Mouse (Mus musculus) hindbrain, embryonic 10.5 days (tissue): ENCODE results near the gene Sphk2. TPM values are rescaled to one million over a fixed set of nuclear protein-coding genes. Genes with fewer than 3 reads are reported as not detected.

Experiments used
- DNase-seq: peaks from one replicate; pipeline ENCODE4 v3.0.0-alpha.2; 2017; ENCODE audit warnings: low spot score
- H3K27ac ChIP-seq: fragments of 300-500 bp; sonication (generic); 2 replicates; pipeline ENCODE4 v1.5.1; 2016; ENCODE audit warnings: mild to moderate bottlenecking, moderate library complexity
- H3K27me3 ChIP-seq: fragments of 300-500 bp; sonication (generic); 2 replicates; pipeline ENCODE4 v1.6.1; 2016; ENCODE audit warnings: mild to moderate bottlenecking; ENCODE audit not compliant: poor library complexity, insufficient read depth, severe bottlenecking
- H3K36me3 ChIP-seq: fragments of 300-500 bp; sonication (generic); 2 replicates; pipeline ENCODE4 v1.6.1; 2016; ENCODE audit warnings: mild to moderate bottlenecking, moderate library complexity
- H3K4me1 ChIP-seq: fragments of 300-500 bp; sonication (generic); replicated peaks from 2 replicates; pipeline ENCODE4 v1.6.1; 2016; ENCODE audit warnings: mild to moderate bottlenecking
- H3K4me3 ChIP-seq: fragments of 300-500 bp; sonication (generic); 2 replicates; pipeline ENCODE4 v1.5.1; 2016; ENCODE audit warnings: mild to moderate bottlenecking, moderate library complexity
- H3K9me3 ChIP-seq: fragments of 300-500 bp; sonication (generic); 2 replicates; pipeline ENCODE4 v1.6.1; 2016; ENCODE audit warnings: mild to moderate bottlenecking, moderate library complexity
- WGBS: fragments of 180-500 bp; shearing (Covaris S2); methylation state at CpG from one replicate; pipeline ENCODE4 v1.1.7; 2016; 5-methylcytosine and 5-hydroxymethylcytosine counted together
- polyA plus RNA-seq: library from polyadenylated mRNA; unstranded; fragments of >200 nt; fragmentation: Nextera tagmentation; extraction: Ambion mirVana; gene quantifications from 2 replicates; pipeline ENCODE4 v1.2.1, GENCODE M21; 2016

Sphk2 gene
- polyA plus RNA-seq, 1 experiment from 2014 or later = 33.6 TPM

DNA sequence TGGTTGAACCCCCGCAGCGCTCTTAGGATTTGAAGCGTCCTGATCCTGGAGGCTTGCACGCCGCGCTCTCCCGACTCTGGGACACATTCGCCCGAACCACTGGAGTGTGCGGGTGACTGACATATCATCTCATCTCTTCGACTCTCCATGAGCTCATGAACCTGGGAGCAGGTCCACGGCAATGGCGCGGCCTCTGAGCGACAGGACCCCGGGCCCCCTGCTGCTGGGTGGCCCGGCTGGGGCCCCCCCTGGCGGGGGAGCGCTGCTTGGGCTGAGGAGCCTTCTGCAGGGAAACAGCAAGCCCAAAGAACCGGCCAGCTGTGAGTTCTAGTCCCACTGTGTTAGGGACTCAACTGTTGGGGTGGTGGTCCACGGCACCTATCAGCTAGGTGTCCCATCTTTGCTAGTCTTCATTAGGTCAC is 12.3 kb downstream of the Sphk2 start:
- H3K27ac ChIP-seq = peak overlapping the region; percentile 91
- peaks cover 10% of the 10 kb centered on the region for H3K36me3 ChIP-seq
- H3K4me3 ChIP-seq = peak overlapping the region; percentile 79
- no peaks in the 10 kb centered on the region for H3K9me3 ChIP-seq
- peaks cover 81% of the 10 kb centered on the region for H3K4me1 ChIP-seq
- no peak for DNase-seq
- WGBS = under 1% methylated on average over 21 of the region's 21 CpGs
- H3K27me3 ChIP-seq = peaks cover 13% of the 10 kb centered on the region

DNA sequence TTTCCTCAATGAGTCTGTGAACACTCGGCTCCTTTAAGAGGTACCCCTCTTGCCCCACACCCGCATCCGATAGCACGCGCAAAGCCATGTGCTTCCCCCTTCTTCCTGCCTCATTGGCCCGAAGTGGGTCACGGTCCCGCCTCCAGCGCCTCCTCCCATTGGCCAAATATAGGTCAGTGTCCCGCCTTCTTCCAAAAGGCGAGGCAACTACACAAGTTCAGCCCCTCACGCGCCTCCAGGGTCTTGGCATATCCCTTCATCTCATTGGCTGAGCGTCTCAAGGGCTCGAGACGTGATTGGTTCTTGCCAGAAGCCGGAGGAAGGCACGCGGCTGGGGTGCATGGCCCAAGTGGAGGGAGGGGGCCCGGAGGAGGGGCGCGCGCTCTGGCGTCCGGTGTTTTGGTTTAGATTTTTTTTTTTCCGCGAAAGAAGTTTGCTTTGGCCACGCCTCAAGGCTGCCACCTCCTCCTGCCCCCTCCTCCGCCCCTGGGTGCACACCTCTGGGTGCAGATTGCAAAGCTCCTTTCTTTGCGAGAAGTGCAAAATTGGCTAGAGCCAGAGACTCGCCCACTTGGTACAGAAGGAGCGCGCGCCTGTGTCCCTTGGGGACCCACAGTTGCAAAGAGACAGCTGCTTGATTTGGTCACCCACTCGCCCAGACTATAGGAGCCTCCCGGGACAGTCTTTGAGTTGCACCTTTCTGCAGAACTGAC is 12.9 kb downstream of the Sphk2 start, which contains the start of gene Dbp:
Gene Dbp (plus strand): TSS at position 359 of the 713 bp plus-strand sequence.
- peak; percentile 100 for DNase-seq
- H3K36me3 ChIP-seq = peaks cover 4% of the 10 kb centered on the region
- no peaks in the 10 kb centered on the region for H3K9me3 ChIP-seq
- H3K4me3 ChIP-seq = peak within 1 kb of the TSS; percentile 79
- H3K27ac ChIP-seq = peak within 1 kb of the TSS; percentile 91
- under 1% methylated on average over 36 of the region's 36 CpGs for WGBS
- peaks cover 18% of the 10 kb centered on the region for H3K27me3 ChIP-seq
- H3K4me1 ChIP-seq = peaks cover 81% of the 10 kb centered on the region

DNA sequence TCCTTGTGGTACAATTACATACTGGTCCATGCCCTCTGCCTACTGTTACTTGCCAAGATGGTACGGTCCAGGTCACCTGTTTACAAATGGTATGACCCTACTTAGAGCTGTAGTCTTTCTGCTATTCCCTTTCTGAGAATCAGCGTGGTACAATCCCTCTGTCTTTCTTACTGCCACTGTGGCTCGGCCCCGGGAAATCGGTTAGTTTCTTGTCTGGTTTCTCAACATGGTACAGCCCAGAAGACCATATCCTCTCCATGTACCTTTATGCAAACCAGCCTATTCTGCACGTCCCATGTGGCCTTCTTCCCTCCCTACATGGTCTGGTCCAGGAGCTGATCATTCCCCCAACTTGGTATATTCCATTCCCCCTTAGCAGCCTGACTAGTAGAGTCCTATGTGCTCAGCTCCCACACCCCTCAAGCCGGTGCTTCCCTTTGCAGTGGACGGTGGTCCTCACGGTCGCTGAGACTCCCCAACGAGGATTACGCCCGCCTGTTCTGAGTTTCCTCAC is 13.7 kb downstream of the Sphk2 start:
- H3K4me1 ChIP-seq = peaks cover 81% of the 10 kb centered on the region
- H3K4me3 ChIP-seq = peak overlapping the region; percentile 79
- no peaks in the 10 kb centered on the region for H3K9me3 ChIP-seq
- H3K27ac ChIP-seq = peak overlapping the region; percentile 91
- no peaks in the 10 kb centered on the region for H3K36me3 ChIP-seq
- peak; percentile 77 for DNase-seq
- H3K27me3 ChIP-seq = peaks cover 26% of the 10 kb centered on the region
- WGBS = under 1% methylated on average over 13 of the region's 13 CpGs

DNA sequence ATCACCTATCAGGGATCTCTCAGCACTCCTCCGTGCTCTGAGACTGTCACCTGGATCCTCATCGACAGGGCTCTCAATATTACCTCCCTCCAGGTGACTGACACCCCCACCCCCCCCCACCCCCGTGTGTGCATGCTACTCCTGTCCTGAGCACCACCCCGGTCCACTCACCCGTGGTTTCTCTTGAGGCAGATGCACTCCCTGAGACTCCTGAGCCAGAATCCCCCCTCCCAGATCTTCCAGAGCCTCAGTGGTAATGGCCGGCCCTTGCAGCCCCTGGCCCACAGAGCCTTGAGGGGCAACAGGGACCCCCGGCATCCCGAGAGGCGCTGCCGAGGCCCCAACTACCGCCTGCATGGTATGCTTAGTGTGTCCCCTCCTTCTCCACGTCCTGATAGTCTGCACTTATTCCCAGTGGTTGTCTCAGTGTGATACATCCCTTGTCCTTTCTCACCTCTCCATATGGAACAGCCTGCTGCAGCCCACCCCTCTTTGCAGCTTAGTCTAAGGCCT is 14.2 kb downstream of the Sphk2 start:
- H3K4me1 ChIP-seq = peaks cover 77% of the 10 kb centered on the region
- whole genome bisulfite sequencing = 47% methylated on average over 12 of the region's 12 CpGs
- H3K9me3 ChIP-seq = no peaks in the 10 kb centered on the region
- H3K27ac ChIP-seq = peak overlapping the region; percentile 91
- peak overlapping the region; percentile 79 for H3K4me3 ChIP-seq
- no peaks in the 10 kb centered on the region for H3K36me3 ChIP-seq
- DNase-seq = no peak
- peaks cover 32% of the 10 kb centered on the region for H3K27me3 ChIP-seq

DNA sequence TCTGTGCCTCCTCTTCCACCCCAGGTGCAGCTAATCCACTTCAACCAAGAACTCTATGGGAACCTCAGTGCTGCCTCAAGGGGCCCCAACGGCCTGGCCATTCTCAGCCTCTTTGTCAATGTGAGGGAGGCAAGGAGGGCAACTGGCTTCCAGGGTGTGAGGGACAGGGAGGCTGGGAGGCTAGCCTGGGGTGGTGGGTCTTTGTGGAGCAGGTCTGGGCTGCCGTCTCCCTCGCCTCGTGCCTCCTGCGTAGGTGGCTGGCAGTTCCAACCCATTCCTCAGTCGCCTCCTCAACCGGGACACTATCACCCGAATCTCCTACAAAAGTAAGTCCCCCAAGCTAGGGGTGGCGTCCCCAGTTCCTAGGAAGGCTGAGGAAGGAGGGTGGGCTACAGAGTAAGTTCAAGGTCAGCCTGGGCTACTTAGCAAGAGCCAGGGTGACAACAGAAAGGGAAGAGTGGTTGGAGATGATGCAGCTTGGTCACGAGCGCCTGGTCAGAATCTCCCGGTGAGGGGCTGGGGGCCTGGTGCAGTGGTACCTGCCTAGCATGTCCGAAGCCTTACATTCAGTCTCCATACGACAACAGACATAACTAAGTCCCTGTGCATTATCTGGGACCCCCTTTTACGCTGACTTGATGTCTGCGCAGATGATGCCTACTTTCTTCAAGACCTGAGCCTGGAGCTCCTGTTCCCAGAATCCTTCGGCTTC is 14.8 kb downstream of the Sphk2 start:
- DNase-seq = no peak
- H3K27me3 ChIP-seq = peaks cover 38% of the 10 kb centered on the region
- H3K4me1 ChIP-seq = peaks cover 71% of the 10 kb centered on the region
- peak overlapping the region; percentile 91 for H3K27ac ChIP-seq
- 90% methylated on average over 17 of the region's 17 CpGs for WGBS
- peak overlapping the region; percentile 79 for H3K4me3 ChIP-seq
- no peaks in the 10 kb centered on the region for H3K36me3 ChIP-seq
- H3K9me3 ChIP-seq = no peaks in the 10 kb centered on the region

DNA sequence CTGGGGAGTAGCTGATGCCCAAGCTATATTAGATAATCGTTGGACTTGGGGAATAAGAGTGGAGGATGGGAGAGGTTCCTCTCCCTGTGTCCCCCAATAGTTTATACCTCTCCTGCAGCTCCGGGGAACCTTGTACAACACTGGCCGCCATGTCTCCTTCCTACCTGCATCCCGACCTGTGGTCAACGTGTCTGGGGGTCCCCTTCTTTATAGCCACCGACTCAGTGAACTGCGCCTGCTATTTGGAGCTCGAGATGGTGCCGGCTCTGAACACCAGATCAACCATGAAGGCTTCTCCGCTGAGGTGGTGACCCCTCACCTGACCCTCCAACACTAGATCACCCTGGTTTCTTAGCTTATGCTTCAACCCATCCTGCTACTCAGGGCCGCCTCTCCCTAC is 15.5 kb downstream of the Sphk2 start:
- Histone ChIP-seq H3K4me3 (no peak overlapping the region), H3K27me3 (peaks cover 41% of the 10 kb centered on the region), H3K27ac (no peak overlapping the region), H3K36me3 (no peaks in the 10 kb centered on the region), H3K4me1 (peaks cover 64% of the 10 kb centered on the region), H3K9me3 (no peaks in the 10 kb centered on the region)
- WGBS = 92% methylated on average over 11 of the region's 11 CpGs
- DNase-seq = no peak

DNA sequence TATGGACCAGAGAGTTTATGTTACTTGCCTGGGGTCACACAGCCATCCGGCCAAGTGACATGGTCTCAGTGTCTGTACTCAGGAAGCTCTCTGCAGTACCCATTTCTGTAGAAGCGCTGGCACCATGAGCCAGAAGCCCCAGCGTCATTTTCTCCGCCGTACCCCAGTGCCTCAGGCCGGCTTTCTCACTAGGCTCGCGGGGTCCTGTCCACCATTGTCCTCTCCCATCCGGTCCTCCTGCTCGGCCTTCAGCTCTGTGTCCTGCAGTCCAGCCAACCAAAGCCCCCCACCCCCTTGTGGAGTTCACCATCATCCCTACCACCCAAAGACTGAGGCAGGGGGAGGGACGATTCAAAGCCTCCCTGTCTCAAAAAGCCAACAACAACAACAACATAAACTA is 16.2 kb downstream of the Sphk2 start:
- 86% methylated on average over 11 of the region's 11 CpGs for WGBS
- Histone ChIP-seq H3K9me3 (no peaks in the 10 kb centered on the region), H3K27ac (no peak overlapping the region), H3K4me3 (peak overlapping the region; percentile 56; the same call in 1 of the 2 replicates), H3K27me3 (peaks cover 41% of the 10 kb centered on the region), H3K4me1 (peaks cover 57% of the 10 kb centered on the region), H3K36me3 (no peaks in the 10 kb centered on the region)
- DNase-seq = no peak

DNA sequence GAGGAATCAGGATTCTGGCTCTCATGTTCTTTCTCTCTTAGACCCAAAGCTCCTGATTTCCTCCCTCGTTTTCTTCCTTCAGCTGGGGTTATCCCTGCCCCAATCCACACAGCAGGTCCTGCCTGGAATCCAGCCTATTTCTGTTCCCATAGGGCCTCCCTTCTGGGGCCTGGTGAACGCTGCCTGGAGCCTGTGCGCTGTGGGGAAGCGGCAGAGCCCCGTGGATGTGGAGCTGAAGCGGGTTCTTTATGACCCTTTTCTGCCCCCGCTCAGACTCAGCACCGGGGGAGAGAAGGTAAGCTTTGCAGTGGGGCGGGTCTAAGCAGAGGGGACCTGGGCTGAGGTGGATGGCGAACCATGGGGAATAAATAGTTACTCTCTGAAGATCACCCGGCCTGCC is 16.7 kb downstream of the Sphk2 start:
- Histone ChIP-seq H3K4me1 (peaks cover 52% of the 10 kb centered on the region), H3K36me3 (no peaks in the 10 kb centered on the region), H3K9me3 (no peaks in the 10 kb centered on the region), H3K27me3 (peaks cover 44% of the 10 kb centered on the region), H3K4me3 (peak overlapping the region; percentile 56), H3K27ac (peak overlapping the region; percentile 78)
- no peak for DNase-seq
- WGBS = 34% methylated on average over 11 of the region's 11 CpGs

DNA sequence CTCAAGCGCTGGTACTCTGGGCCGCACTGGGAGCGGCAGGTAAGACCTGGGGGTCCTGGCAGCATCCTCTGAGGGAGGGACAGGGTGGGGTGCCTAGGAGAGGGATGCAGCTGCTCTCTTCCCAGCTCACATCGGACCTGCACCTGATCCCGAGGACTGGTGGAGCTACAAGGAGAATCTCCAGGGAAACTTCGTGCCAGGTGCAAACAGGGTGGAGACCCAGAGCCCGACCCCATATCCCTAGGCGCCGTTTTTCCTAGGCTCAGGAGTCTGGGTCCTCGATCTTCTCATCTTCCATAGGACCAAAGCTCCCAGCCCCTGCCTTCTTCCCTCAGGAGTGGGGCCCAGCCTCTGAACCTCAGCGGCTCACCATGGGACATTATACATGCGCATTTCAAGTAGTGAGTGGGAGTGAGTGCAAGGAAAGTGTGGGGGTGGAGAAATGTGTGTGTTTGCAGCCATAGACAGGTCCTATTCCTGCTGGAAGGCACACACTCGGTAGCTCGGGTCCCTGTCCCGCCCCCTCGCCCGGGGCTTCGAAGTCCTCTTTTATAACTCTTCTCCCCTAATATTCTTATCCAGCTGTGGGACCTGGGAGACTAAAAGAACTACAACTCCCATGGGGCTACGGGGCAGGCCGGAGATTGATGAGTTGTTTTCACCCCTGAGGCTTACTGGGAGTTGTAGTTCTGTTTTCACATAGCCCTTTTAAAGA is 17.3 kb downstream of the Sphk2 start:
- Histone ChIP-seq H3K4me3 (peak overlapping the region; percentile 56), H3K4me1 (peaks cover 49% of the 10 kb centered on the region), H3K9me3 (no peaks in the 10 kb centered on the region), H3K27me3 (peaks cover 49% of the 10 kb centered on the region), H3K36me3 (no peaks in the 10 kb centered on the region), H3K27ac (peak overlapping the region; percentile 78)
- under 1% methylated on average over 20 of the region's 20 CpGs for WGBS
- peak; percentile 73 for DNase-seq

DNA sequence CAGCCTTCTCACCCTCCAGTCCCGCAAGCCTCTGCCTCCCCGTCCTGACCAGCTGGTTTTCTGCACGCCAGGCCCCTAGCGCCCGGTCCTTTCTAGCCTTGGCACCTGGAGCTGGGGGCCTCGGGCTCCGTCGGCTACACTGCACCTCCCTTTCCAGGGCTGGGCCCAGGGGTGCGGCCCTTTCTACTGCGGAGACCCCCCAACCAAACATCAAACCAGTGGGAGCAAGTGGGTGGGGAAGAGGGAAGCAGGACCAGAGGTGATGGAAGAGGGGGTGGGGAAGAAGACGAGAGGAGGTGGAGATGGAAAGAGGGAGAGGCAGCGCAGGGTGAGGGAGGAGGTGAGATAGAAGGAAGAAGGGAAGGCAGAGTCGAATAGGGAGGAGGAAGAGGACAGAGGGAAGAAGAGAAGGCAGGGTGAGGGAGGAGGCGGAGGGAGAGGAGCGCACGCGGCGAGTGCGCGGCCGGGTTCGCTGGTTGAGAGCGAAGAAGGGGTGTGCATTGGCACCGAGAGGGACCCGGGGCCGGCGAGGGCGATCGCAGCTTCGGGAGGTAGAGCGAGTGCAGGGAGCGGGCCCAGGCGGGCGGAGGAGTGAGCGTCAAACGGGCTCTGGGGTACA is 18.2 kb downstream of the Sphk2 start, which contains the start of gene Car11:
Gene Car11 (plus strand): TSS at position 321 of the 619 bp plus-strand sequence.
- Histone ChIP-seq H3K4me1 (peaks cover 53% of the 10 kb centered on the region), H3K27ac (peak within 1 kb of the TSS; percentile 78), H3K27me3 (peaks cover 52% of the 10 kb centered on the region), H3K9me3 (no peaks in the 10 kb centered on the region), H3K4me3 (peak within 1 kb of the TSS; percentile 56), H3K36me3 (no peaks in the 10 kb centered on the region)
- WGBS = under 1% methylated on average over 36 of the region's 36 CpGs
- no peak for DNase-seq

DNA sequence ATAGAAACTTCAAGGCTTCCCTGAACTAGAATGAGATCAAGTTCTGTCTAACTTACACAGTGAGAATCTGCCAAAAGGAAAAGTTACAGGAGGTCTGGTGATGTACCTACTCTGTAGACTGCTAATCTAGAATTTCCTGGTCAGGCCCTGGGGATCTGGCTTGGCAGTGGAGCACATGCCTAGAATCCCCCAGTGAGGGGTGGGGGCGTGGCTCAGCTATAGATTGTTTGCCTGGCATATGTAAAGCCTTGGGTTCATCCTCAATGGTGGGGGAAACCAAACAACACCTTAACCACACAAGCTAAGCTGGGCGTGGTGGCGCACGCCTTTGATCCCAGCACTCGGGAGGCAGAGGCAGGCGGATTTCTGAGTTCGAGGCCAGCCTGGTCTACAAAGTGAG is 19.9 kb downstream of the Sphk2 start:
- no peak overlapping the region for H3K4me3 ChIP-seq
- peaks cover 55% of the 10 kb centered on the region for H3K4me1 ChIP-seq
- no peak for DNase-seq
- H3K27me3 ChIP-seq = peaks cover 66% of the 10 kb centered on the region
- no peak overlapping the region for H3K27ac ChIP-seq
- no peaks in the 10 kb centered on the region for H3K9me3 ChIP-seq
- no peaks in the 10 kb centered on the region for H3K36me3 ChIP-seq
- WGBS = 78% methylated on average over 7 of the region's 7 CpGs

DNA sequence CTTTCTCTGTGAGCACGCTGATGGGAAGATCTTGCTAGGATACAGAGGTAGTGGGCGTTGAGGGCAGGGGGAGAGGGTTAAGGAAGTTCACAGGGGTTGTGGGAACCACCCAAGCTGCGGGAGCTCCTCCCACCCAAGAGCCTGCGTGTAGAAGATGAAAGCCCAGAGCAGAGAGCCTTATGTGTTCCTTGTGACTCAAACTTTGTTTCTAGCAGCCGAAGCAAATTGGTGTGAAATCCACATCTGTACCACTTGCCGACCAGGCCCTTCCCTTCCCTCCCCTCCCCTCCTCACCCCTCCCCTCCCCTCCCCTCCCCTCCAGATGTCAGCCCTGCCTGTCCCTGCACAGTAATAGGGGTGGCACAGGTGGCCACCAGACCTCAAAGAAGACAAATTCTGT is 22.7 kb downstream of the Sphk2 start:
- Histone ChIP-seq H3K36me3 (no peaks in the 10 kb centered on the region), H3K27me3 (peaks cover 73% of the 10 kb centered on the region), H3K27ac (peak overlapping the region; percentile 18; the same call in 1 of the 2 replicates), H3K4me3 (no peak overlapping the region), H3K9me3 (no peaks in the 10 kb centered on the region), H3K4me1 (peaks cover 47% of the 10 kb centered on the region)
- peak; percentile 59 for DNase-seq
- 13% methylated on average over 6 of the region's 6 CpGs for WGBS
